Mouse (Mus musculus) small intestine, adult 2 months (tissue): ENCODE data around the gene Lrp2. TPM values are rescaled to one million over a fixed set of nuclear protein-coding genes. Genes with fewer than 3 reads are reported as not detected.

Source experiments
- H3K27ac ChIP-seq: fragments of 200-500 bp; 2 replicates; pipeline ENCODE4 v1.5.1; 2012; ENCODE audit warnings: low read depth, low read length, control low read depth, inconsistent platforms; ENCODE audit not compliant: insufficient read depth
- H3K27me3 ChIP-seq: fragments of 200-500 bp; 2 replicates; pipeline ENCODE4 v1.6.1; 2012; ENCODE audit warnings: mild to moderate bottlenecking, moderate library complexity, low read length, inconsistent platforms; ENCODE audit not compliant: control insufficient read depth, insufficient read depth
- H3K36me3 ChIP-seq: fragments of 200-500 bp; 2 replicates; pipeline ENCODE4 v1.6.1; 2012; ENCODE audit warnings: mild to moderate bottlenecking, low read length, control low read depth, inconsistent platforms; ENCODE audit not compliant: control insufficient read depth, insufficient read depth
- H3K4me1 ChIP-seq: fragments of 200-500 bp; 2 replicates; pipeline ENCODE4 v1.6.1; 2012; ENCODE audit warnings: low read length, inconsistent platforms, mixed read lengths; ENCODE audit not compliant: control insufficient read depth, insufficient read depth, insufficient read length
- H3K4me3 ChIP-seq: fragments of 200-500 bp; 2 replicates; pipeline ENCODE4 v1.5.1; 2012; ENCODE audit warnings: low read depth, mild to moderate bottlenecking, control low read depth, inconsistent platforms, low read length, moderate library complexity
- CTCF ChIP-seq: fragments of 200-500 bp; IDR thresholded peaks from 2 replicates; pipeline ENCODE4 v1.5.1; 2012; ENCODE audit warnings: low read depth, mild to moderate bottlenecking, control low read depth, inconsistent platforms, low read length, moderate library complexity, mixed read lengths; ENCODE audit not compliant: insufficient replicate concordance, insufficient read length; ENCODE audit errors: extremely low read depth
- POLR2A ChIP-seq: fragments of 200-500 bp; IDR thresholded peaks from 2 replicates; pipeline ENCODE4 v1.6.1; 2012; ENCODE audit warnings: low read depth, mild to moderate bottlenecking, control low read depth, inconsistent platforms, low read length, moderate library complexity
- WGBS: fragments of 180-500 bp; shearing (Covaris S2); methylation state at CpG from one replicate; pipeline ENCODE4 v1.1.7; 2018; 5-methylcytosine and 5-hydroxymethylcytosine counted together
- polyA plus RNA-seq: library from polyadenylated mRNA; depleted of rRNA; stranded (reverse); fragments of >200 nt; gene quantifications from 2 replicates; pipeline ENCODE4 v1.2.3, GENCODE M21; 2012

The Lrp2 gene
- polyA plus RNA-seq, 1 experiment, result not detected

DNA sequence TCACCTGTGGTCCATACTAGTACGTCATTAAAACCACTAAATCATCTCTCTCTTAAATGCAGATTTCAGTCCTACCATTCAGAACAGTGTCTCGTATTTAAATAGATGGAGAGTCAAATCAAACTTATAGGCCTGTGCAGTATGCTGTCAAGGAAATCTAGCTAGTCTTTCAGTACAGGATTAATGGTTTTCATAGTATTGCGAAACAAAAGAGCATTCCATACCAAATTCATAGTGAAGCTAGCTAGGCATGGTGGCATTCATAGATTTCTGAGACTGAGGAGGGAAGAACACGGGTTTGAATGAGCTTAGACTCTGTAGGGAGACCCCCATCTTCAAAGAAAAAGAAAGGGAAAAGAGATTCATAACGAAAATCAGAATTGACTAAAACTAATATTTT, 74.1 kb downstream of the Lrp2 start:
- Histone ChIP-seq H3K27me3 (no peaks in the 10 kb centered on the region), H3K4me3 (no peak overlapping the region), H3K27ac (no peak overlapping the region), H3K36me3 (no peaks in the 10 kb centered on the region), H3K4me1 (no peaks in the 10 kb centered on the region)
- TF ChIP-seq CTCF (no peak), POLR2A (no peak)
- WGBS, result 81% methylated on average over 5 of the region's 5 CpGs

DNA sequence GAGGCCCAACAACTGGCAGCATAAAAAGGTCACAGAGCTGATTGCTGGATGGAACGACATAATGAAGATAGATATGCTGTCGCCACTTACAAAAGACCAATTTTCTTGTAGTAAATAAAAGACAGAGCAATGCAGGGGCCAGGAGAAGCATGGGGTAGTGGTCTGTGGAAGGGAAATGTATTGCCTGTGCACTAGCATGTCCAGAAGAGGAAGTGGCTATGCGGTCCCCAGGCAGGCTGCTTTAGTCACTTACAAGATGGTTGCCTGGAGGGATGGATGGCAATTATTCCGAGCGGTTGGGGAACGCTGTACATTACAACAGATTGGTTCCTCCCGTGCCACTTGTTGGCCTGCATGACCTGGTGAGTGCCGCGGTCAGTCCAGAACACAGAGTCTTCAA, 85.5 kb downstream of the Lrp2 start:
- no peak overlapping the region for H3K4me3 ChIP-seq
- no peaks in the 10 kb centered on the region for H3K36me3 ChIP-seq
- WGBS, result 89% methylated on average over 9 of the region's 9 CpGs
- H3K4me1 ChIP-seq, result no peaks in the 10 kb centered on the region
- no peak overlapping the region for H3K27ac ChIP-seq
- no peaks in the 10 kb centered on the region for H3K27me3 ChIP-seq
- TF ChIP-seq CTCF (no peak), POLR2A (no peak)

DNA sequence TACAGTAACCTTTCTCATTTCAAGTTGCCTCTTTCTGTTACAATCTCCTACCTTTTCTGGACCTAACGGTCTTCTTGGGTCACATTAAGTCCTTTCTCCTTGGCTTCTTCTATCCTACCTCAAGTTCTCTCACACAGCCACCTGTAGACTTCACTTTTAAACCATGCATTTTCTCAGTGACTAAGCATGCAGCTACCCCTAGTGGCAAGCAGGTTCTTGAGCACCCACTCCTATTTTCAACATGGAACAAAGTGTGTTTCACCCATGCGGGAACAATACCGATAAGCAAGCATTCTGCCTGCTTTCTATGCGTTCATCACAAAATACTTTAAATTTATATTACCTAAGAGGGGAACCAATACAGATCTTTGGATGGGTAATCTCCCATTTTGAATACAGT, 92.7 kb downstream of the Lrp2 start:
- WGBS, result 76% methylated on average over 4 of the region's 4 CpGs
- H3K36me3 ChIP-seq, result no peaks in the 10 kb centered on the region

DNA sequence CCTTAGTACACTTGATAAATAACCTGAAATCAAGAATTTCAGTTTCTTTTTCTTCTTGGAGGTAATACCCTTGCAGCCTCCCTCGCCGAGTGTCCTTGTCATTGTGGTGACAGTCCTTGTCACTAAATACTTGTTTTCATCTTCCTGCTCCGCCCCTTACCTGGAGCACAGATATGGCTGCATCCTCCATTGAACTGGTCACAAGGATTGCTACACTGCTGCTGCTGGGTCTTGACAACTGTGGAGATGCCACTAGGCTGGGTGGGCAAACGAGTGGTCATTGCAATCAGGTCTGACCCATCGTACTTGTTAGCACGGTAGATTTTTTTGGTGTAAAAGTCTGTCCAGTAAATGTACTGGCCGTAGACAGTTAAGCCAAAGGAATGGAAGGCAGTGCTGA, 104.9 kb downstream of the Lrp2 start:
- no peak overlapping the region for H3K4me3 ChIP-seq
- TF ChIP-seq POLR2A, result no peak
- TF ChIP-seq CTCF, result no peak
- no peaks in the 10 kb centered on the region for H3K4me1 ChIP-seq
- 90% methylated on average over 7 of the region's 7 CpGs for WGBS
- H3K36me3 ChIP-seq, result no peaks in the 10 kb centered on the region
- no peaks in the 10 kb centered on the region for H3K27me3 ChIP-seq
- no peak overlapping the region for H3K27ac ChIP-seq

More for the DNA sequence above, 92.7 kb downstream of the Lrp2 start:
- no peak for TF ChIP-seq CTCF
- no peaks in the 10 kb centered on the region for H3K27me3 ChIP-seq
- H3K4me1 ChIP-seq, result no peaks in the 10 kb centered on the region
- H3K4me3 ChIP-seq, result no peak overlapping the region
- no peak overlapping the region for H3K27ac ChIP-seq

DNA sequence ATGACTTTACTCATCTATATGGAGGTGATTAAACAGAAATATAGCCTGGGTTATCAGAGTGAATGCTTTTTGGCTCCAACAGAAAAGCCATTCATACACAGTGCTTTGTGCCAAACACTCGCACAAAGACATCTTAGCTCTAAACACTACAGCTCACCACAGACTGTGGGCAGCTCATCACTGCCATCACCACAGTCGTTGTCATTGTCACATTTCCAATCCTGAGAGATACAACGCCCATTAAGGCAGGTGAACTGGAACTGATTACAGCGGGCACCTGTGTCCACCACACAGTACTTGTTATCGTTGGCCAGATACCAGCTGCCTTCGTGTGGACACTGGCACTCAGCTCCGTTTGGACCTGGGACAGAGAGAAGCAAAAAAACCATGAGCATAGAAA, 106.0 kb downstream of the Lrp2 start:
- Histone ChIP-seq H3K36me3 (no peaks in the 10 kb centered on the region), H3K4me3 (no peak overlapping the region), H3K27me3 (no peaks in the 10 kb centered on the region; the same call in 1 of the 2 replicates), H3K4me1 (no peaks in the 10 kb centered on the region), H3K27ac (no peak overlapping the region)
- 79% methylated on average over 7 of the region's 7 CpGs for WGBS
- no peak for TF ChIP-seq CTCF
- TF ChIP-seq POLR2A, result no peak

DNA sequence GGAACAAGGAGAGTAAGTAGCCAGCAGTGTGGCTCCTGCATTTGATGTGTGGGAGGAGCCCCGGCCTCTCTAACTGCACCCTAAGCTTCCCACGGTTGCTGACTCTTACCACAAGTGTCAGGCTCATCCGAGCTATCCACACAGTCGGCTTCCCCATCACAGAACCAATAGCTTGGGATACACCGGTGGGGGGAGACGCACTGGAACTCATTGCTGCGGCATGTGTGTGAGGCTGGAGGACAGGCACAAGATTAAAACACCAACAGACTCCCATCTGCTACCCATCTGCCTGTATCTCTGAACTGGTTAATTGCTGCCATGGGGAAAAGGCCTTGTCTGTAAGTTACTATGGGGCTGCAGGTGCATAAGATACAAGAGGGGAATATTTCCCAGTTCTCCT, 109.0 kb downstream of the Lrp2 start:
- H3K27me3 ChIP-seq, result no peaks in the 10 kb centered on the region; the same call in 1 of the 2 replicates
- H3K4me1 ChIP-seq, result no peaks in the 10 kb centered on the region
- WGBS, result 86% methylated on average over 7 of the region's 7 CpGs

DNA sequence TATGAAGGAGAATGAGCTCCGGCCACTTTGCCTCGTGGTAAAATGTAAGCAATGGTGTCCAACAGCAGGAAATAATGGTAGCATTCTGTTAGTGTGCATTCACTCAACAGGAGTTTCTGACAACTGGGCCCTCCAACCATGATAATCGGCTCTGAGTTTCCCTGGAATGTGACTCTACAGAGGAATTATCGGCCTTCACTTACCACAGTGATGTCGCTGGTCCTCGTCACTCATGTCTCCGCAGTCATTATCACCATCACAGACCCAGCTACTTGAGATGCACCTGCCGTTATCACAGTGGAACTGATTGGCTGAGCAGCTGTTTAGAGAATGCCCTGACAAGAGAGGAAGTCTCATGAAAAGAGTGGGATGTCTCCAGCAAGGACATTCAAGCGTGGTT, 110.7 kb downstream of the Lrp2 start:
- 82% methylated on average over 9 of the region's 9 CpGs for WGBS
- TF ChIP-seq CTCF, result no peak
- no peak for TF ChIP-seq POLR2A

More for the DNA sequence above, 109.0 kb downstream of the Lrp2 start:
- Histone ChIP-seq H3K36me3 (no peaks in the 10 kb centered on the region), H3K4me3 (no peak overlapping the region), H3K27ac (no peak overlapping the region)
- no peak for TF ChIP-seq POLR2A
- TF ChIP-seq CTCF, result no peak

DNA sequence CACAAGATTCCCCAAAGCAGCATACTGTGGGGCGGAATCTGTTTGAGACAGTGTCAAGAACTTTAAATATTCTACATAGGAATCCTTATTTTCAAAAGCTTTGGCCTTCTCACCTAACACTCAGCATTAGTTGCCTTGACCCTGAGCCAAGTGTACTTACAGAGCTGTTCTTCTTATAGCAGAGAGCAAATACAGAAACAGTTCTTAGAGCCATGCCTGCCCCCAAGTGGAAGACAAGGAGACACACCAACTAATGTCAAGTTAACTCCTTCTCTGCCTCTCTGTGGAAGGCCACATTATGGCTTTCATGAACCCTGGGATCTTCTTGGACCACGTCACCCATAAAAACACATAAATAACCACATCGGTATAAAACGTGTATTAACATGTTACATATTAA, 114.0 kb downstream of the Lrp2 start:
- no peak overlapping the region for H3K27ac ChIP-seq
- TF ChIP-seq CTCF (no peak), POLR2A (no peak)
- 78% methylated on average over 4 of the region's 4 CpGs for WGBS
- H3K4me1 ChIP-seq, result no peaks in the 10 kb centered on the region
- no peak overlapping the region for H3K4me3 ChIP-seq
- H3K27me3 ChIP-seq, result no peaks in the 10 kb centered on the region; the same call in 1 of the 2 replicates
- H3K36me3 ChIP-seq, result no peaks in the 10 kb centered on the region

More for the DNA sequence above, 110.7 kb downstream of the Lrp2 start:
- Histone ChIP-seq H3K4me1 (no peaks in the 10 kb centered on the region), H3K27me3 (no peaks in the 10 kb centered on the region; the same call in 1 of the 2 replicates), H3K4me3 (no peak overlapping the region), H3K27ac (no peak overlapping the region), H3K36me3 (no peaks in the 10 kb centered on the region)
